Mouse (Mus musculus): ENCODE results near the gene Myo1g. TPM values are rescaled to one million over a fixed set of nuclear protein-coding genes. Genes with fewer than 3 reads are reported as not detected.

The Myo1g gene
- polyA plus RNA-seq, 1 experiment from 2014 or later = 1.3 TPM

- Histone ChIP-seq H3K27me3 (ENCODE audit: control insufficient read depth, insufficient read depth, low read length) (no peaks in the 10 kb centered on the region), H3K9ac (replicated peaks; ENCODE audit: low read depth, low read length) (no peak overlapping the region), H3K36me3 (ENCODE audit: control insufficient read depth, insufficient read depth, low read length) (no peaks in the 10 kb centered on the region), H3K4me1 (ENCODE audit: control insufficient read depth, insufficient read depth, low read length) (0 out of 2 replicates have a peak, but pooled peaks cover 2% of the 10 kb centered on the region), H3K9me3 (ENCODE audit: control insufficient read depth, low read depth, low read length) (no peaks in the 10 kb centered on the region), H3K4me3 (ENCODE audit: low read depth, low read length) (no peak overlapping the region), H3K27ac (ENCODE audit: low read length) (peak overlapping the region; percentile 48), H3K4me2 (replicated peaks; ENCODE audit: low read depth, low read length) (no peak overlapping the region)
- whole genome bisulfite sequencing = 79% methylated on average over 13 of the region's 13 CpGs
- no peak for ATAC-seq (ENCODE audit: insufficient number of reproducible peaks, insufficient read depth, low FRiP score, low read depth)
These were observed 40.0 kb upstream of the Myo1g start for GRCm38 (mm10) chr11:6560655-6561360.

- ATAC-seq (ENCODE audit: insufficient number of reproducible peaks, insufficient read depth, low FRiP score, low read depth) = no peak
- Histone ChIP-seq H3K4me1 (ENCODE audit: control insufficient read depth, insufficient read depth, low read length) (0 out of 2 replicates have a peak, but pooled peaks cover 2% of the 10 kb centered on the region), H3K27ac (ENCODE audit: low read length) (no peak overlapping the region), H3K4me3 (ENCODE audit: low read depth, low read length) (no peak overlapping the region), H3K36me3 (ENCODE audit: control insufficient read depth, insufficient read depth, low read length) (no peaks in the 10 kb centered on the region), H3K4me2 (replicated peaks; ENCODE audit: low read depth, low read length) (no peak overlapping the region), H3K27me3 (ENCODE audit: control insufficient read depth, insufficient read depth, low read length) (no peaks in the 10 kb centered on the region), H3K9ac (replicated peaks; ENCODE audit: low read depth, low read length) (no peak overlapping the region), H3K9me3 (ENCODE audit: control insufficient read depth, low read depth, low read length) (no peaks in the 10 kb centered on the region)
- WGBS = 88% methylated on average over 2 of the region's 2 CpGs
These were observed 39.2 kb upstream of the Myo1g start for GRCm38 (mm10) chr11:6559996-6560395.

- peaks cover 5% of the 10 kb centered on the region; the same call in 1 of the 2 replicates for H3K36me3 ChIP-seq (ENCODE audit: control insufficient read depth, insufficient read depth, low read length)
- no peak overlapping the region for H3K4me3 ChIP-seq (ENCODE audit: low read depth, low read length)
- 78% methylated on average over 3 of the region's 3 CpGs for WGBS
- H3K4me1 ChIP-seq (ENCODE audit: control insufficient read depth, insufficient read depth, low read length) = peaks cover 2% of the 10 kb centered on the region; the same call in 1 of the 2 replicates
- no peak overlapping the region for H3K9ac ChIP-seq (replicated peaks; ENCODE audit: low read depth, low read length)
- no peaks in the 10 kb centered on the region for H3K9me3 ChIP-seq (ENCODE audit: control insufficient read depth, low read depth, low read length)
- no peak overlapping the region for H3K4me2 ChIP-seq (replicated peaks; ENCODE audit: low read depth, low read length)
- no peak for ATAC-seq (ENCODE audit: insufficient number of reproducible peaks, insufficient read depth, low FRiP score, low read depth)
- no peak overlapping the region for H3K27ac ChIP-seq (ENCODE audit: low read length)
- H3K27me3 ChIP-seq (ENCODE audit: control insufficient read depth, insufficient read depth, low read length) = no peaks in the 10 kb centered on the region
These were observed 37.5 kb upstream of the Myo1g start for GRCm38 (mm10) chr11:6558234-6558633.

- Histone ChIP-seq H3K4me1 (ENCODE audit: control insufficient read depth, insufficient read depth, low read length) (peaks cover 9% of the 10 kb centered on the region; the same call in 1 of the 2 replicates), H3K4me2 (replicated peaks; ENCODE audit: low read depth, low read length) (no peak overlapping the region), H3K27ac (ENCODE audit: low read length) (no peak overlapping the region), H3K27me3 (ENCODE audit: control insufficient read depth, insufficient read depth, low read length) (no peaks in the 10 kb centered on the region), H3K36me3 (ENCODE audit: control insufficient read depth, insufficient read depth, low read length) (peaks cover 5% of the 10 kb centered on the region; the same call in 1 of the 2 replicates), H3K9me3 (ENCODE audit: control insufficient read depth, low read depth, low read length) (no peaks in the 10 kb centered on the region), H3K9ac (replicated peaks; ENCODE audit: low read depth, low read length) (no peak overlapping the region), H3K4me3 (ENCODE audit: low read depth, low read length) (no peak overlapping the region)
- WGBS = 88% methylated on average over 3 of the region's 3 CpGs
- ATAC-seq (ENCODE audit: insufficient number of reproducible peaks, insufficient read depth, low FRiP score, low read depth) = no peak
These were observed 29.4 kb upstream of the Myo1g start for GRCm38 (mm10) chr11:6550201-6550600.

GRCm38 (mm10) chr11:6549770-6550169 lies 29.0 kb upstream of the Myo1g start:
- no peak overlapping the region for H3K9ac ChIP-seq (replicated peaks; ENCODE audit: low read depth, low read length)
- ATAC-seq (ENCODE audit: insufficient number of reproducible peaks, insufficient read depth, low FRiP score, low read depth) = no peak

GRCm38 (mm10) chr11:6547696-6548325 lies 27.0 kb upstream of the Myo1g start:
- Histone ChIP-seq H3K4me2 (replicated peaks; ENCODE audit: low read depth, low read length) (peak overlapping the region; percentile 80), H3K9me3 (ENCODE audit: control insufficient read depth, low read depth, low read length) (no peaks in the 10 kb centered on the region), H3K4me1 (ENCODE audit: control insufficient read depth, insufficient read depth, low read length) (peaks cover 9% of the 10 kb centered on the region; the same call in 1 of the 2 replicates), H3K36me3 (ENCODE audit: control insufficient read depth, insufficient read depth, low read length) (no peaks in the 10 kb centered on the region), H3K4me3 (ENCODE audit: low read depth, low read length) (peak overlapping the region; percentile 77), H3K27ac (ENCODE audit: low read length) (peak overlapping the region; percentile 98; the same call in 1 of the 2 replicates), H3K9ac (replicated peaks; ENCODE audit: low read depth, low read length) (peak overlapping the region; percentile 67), H3K27me3 (ENCODE audit: control insufficient read depth, insufficient read depth, low read length) (no peaks in the 10 kb centered on the region)
- no peak for ATAC-seq (ENCODE audit: insufficient number of reproducible peaks, insufficient read depth, low FRiP score, low read depth)
- WGBS = 27% methylated on average over 6 of the region's 6 CpGs

More at GRCm38 (mm10) chr11:6549770-6550169, 29.0 kb upstream of the Myo1g start:
- Histone ChIP-seq H3K4me1 (ENCODE audit: control insufficient read depth, insufficient read depth, low read length) (peaks cover 9% of the 10 kb centered on the region; the same call in 1 of the 2 replicates), H3K4me3 (ENCODE audit: low read depth, low read length) (no peak overlapping the region), H3K4me2 (replicated peaks; ENCODE audit: low read depth, low read length) (no peak overlapping the region), H3K36me3 (ENCODE audit: control insufficient read depth, insufficient read depth, low read length) (peaks cover 5% of the 10 kb centered on the region; the same call in 1 of the 2 replicates), H3K27ac (ENCODE audit: low read length) (no peak overlapping the region), H3K9me3 (ENCODE audit: control insufficient read depth, low read depth, low read length) (no peaks in the 10 kb centered on the region), H3K27me3 (ENCODE audit: control insufficient read depth, insufficient read depth, low read length) (no peaks in the 10 kb centered on the region)
- WGBS = 95% methylated on average over 2 of the region's 2 CpGs

GRCm38 (mm10) chr11:6547037-6547680 lies 26.4 kb upstream of the Myo1g start:
- ATAC-seq (ENCODE audit: insufficient number of reproducible peaks, insufficient read depth, low FRiP score, low read depth) = peak; percentile 69
- WGBS = under 1% methylated on average over 25 of the region's 41 CpGs
- H3K36me3 ChIP-seq (ENCODE audit: control insufficient read depth, insufficient read depth, low read length) = no peaks in the 10 kb centered on the region
- peak overlapping the region; percentile 77 for H3K4me3 ChIP-seq (ENCODE audit: low read depth, low read length)
- H3K27ac ChIP-seq (ENCODE audit: low read length) = peak overlapping the region; percentile 98
- no peaks in the 10 kb centered on the region for H3K9me3 ChIP-seq (ENCODE audit: control insufficient read depth, low read depth, low read length)
- peak overlapping the region; percentile 67 for H3K9ac ChIP-seq (replicated peaks; ENCODE audit: low read depth, low read length)
- H3K4me1 ChIP-seq (ENCODE audit: control insufficient read depth, insufficient read depth, low read length) = peaks cover 9% of the 10 kb centered on the region; the same call in 1 of the 2 replicates
- H3K4me2 ChIP-seq (replicated peaks; ENCODE audit: low read depth, low read length) = peak overlapping the region; percentile 80
- no peaks in the 10 kb centered on the region for H3K27me3 ChIP-seq (ENCODE audit: control insufficient read depth, insufficient read depth, low read length)
